In genomic region chrX:44789761-44790411, GRCm38 (mm10) we compare ENCODE assay signal across 9 mouse cellular contexts. TPM values are rescaled to one million over a fixed set of nuclear protein-coding genes. Genes with fewer than 3 reads are reported as not detected.
DNase-seq lines count a peak whose midpoint lies in the region; ATAC-seq and TF ChIP-seq lines count a peak whose summit lies in the region.
"Had no signal": no experiment of that assay in that cellular context is flagged by ENCODE, and none has a peak within 500 bp of the region (broad histone marks: within the 10 kb centered on the region; RNA-seq: fewer than 3 reads in every experiment).

TSS of gene Dcaf12l1 (minus strand) at chrX:44790197.

- peak within 1 kb of the TSS; percentile 44 for H3K4me3 ChIP-seq in forebrain, embryonic 14.5 days (ENCODE audit: low read depth, low read length)
- peak within 1 kb of the TSS; percentile 64 for H3K4me3 ChIP-seq in layer of hippocampus, adult 2 months
- H3K4me3 ChIP-seq in liver, embryonic 16.5 days (ENCODE audit: low read depth, low read length) = peak within 1 kb of the TSS; percentile 45

- H3K4me2 ChIP-seq in forebrain, embryonic 14.5 days (ENCODE audit: low read length) = peak within 1 kb of the TSS; percentile 56
- peak within 1 kb of the TSS; percentile 56 for H3K4me2 ChIP-seq in liver, embryonic 16.5 days (ENCODE audit: low read depth, low read length)

- no peak within 1 kb of the TSS for H3K27ac ChIP-seq in forebrain, embryonic 14.5 days (ENCODE audit: low read depth, low read length)
- H3K27ac ChIP-seq in layer of hippocampus, adult 2 months = peak within 1 kb of the TSS; percentile 84
- H3K27ac ChIP-seq in liver, embryonic 16.5 days (ENCODE audit: low read length) = no peak within 1 kb of the TSS

- 29% methylated on average over 47 of the region's 47 CpGs for WGBS in forebrain, embryonic 14.5 days
- WGBS in liver, embryonic 16.5 days (ENCODE audit: insufficient replicate concordance) = 17% methylated on average over 47 of the region's 47 CpGs

- H3K9me3 ChIP-seq in forebrain, embryonic 14.5 days (replicated peaks; ENCODE audit: control insufficient read depth, low read length) = no peaks in the 10 kb centered on the region
- H3K9me3 ChIP-seq in liver, embryonic 16.5 days (replicated peaks; ENCODE audit: control insufficient read depth, low read length) = no peaks in the 10 kb centered on the region

- peak; percentile 12 for DNase-seq in CD4-positive helper T cell, adult 2 months (ENCODE audit: low read depth, low spot score)
- peak; percentile 59 for DNase-seq in forebrain, embryonic 14.5 days (ENCODE audit: low spot score)
- DNase-seq in heart, postnatal 36 days = peak; percentile 1 to 6
- peak; percentile 34 to 55 for DNase-seq in layer of hippocampus, adult 2 months (ENCODE audit: low spot score in 2 of 2)
- peak; percentile 57 for DNase-seq in ovary, adult 18-20 months (ENCODE audit: low spot score)
- peak; percentile 50 to 56 for DNase-seq in urinary bladder, adult 18-20 months (ENCODE audit: low spot score in 2 of 2)

- TF ChIP-seq CTCF in layer of hippocampus, adult 2 months (conservative IDR thresholded peaks at IDR 0.05) = peak; percentile 71

- no peaks in the 10 kb centered on the region for H3K27me3 ChIP-seq in forebrain, embryonic 14.5 days (replicated peaks; ENCODE audit: control insufficient read depth, insufficient read depth, low read length)
- no peaks in the 10 kb centered on the region for H3K27me3 ChIP-seq in liver, embryonic 16.5 days (ENCODE audit: control insufficient read depth, insufficient read depth, low read depth, low read length)

- H3K36me3 ChIP-seq in forebrain, embryonic 14.5 days (ENCODE audit: control insufficient read depth, insufficient read depth, low read length) = no peaks in the 10 kb centered on the region
- no peaks in the 10 kb centered on the region for H3K36me3 ChIP-seq in liver, embryonic 16.5 days (ENCODE audit: control insufficient read depth, insufficient read depth)

- peak within 1 kb of the TSS; percentile 71 for H3K9ac ChIP-seq in forebrain, embryonic 14.5 days (ENCODE audit: low read length)
- H3K9ac ChIP-seq in liver, embryonic 16.5 days (ENCODE audit: low read depth, low read length) = no peak within 1 kb of the TSS

- H3K4me1 ChIP-seq in forebrain, embryonic 14.5 days (ENCODE audit: control insufficient read depth, insufficient read depth, low read length) = no peaks in the 10 kb centered on the region
- no peaks in the 10 kb centered on the region for H3K4me1 ChIP-seq in liver, embryonic 16.5 days (ENCODE audit: control insufficient read depth, low read depth, low read length)

- intact Hi-C loops in heart, postnatal 36 days (cut with DNase I) = no loop called here

- peak; percentile 91 for ATAC-seq in cerebellum, adult (ENCODE audit: insufficient number of reproducible peaks, low FRiP score, low TSS enrichment)
- ATAC-seq in forebrain, embryonic 14.5 days = peak; percentile 92
- ATAC-seq in liver, embryonic 16.5 days (ENCODE audit: low read depth) = peak; percentile 69

RNA-seq across cellular contexts. Expression of gene Dcaf12l1, which starts in this region (rescaled TPM):
- 7.7 and 9.7 TPM in 2 replicates for polyA plus RNA-seq in forebrain, embryonic 14.5 days (2014; fragmentation: Nextera tagmentation; extraction: Ambion mirVana)
- total RNA-seq in heart, postnatal 36 days (2021) = 1 to 10 TPM; 1.6 to 2.3 TPM
- 10 to 100 TPM; 39.5 to 44.3 TPM for total RNA-seq in layer of hippocampus, adult 2 months (2021)
- 0.61 and 0.83 TPM in 2 replicates for polyA plus RNA-seq in liver, embryonic 16.5 days (2015; fragmentation: Nextera tagmentation; extraction: Ambion mirVana)
- total RNA-seq: neutrophil, adult 5-6 weeks had no signal

Comparison
In these comparisons a context has a peak if more than half of its experiments do, and no peak if none do; other contexts are left out.
1. RNA of gene Dcaf12l1 (total RNA-seq): 39.5 to 44.3 TPM in layer of hippocampus, adult 2 months; 1.6 to 2.3 TPM in heart, postnatal 36 days; every median in the first group is over 10 times any median in the second.
2. Peak in ATAC-seq, H3K4me3 ChIP-seq and H3K4me2 ChIP-seq in liver, embryonic 16.5 days; RNA of the gene not detected or under 1 TPM.
3. DNase-seq: peak in every context shown above with its lines; median percentile 59 in forebrain, embryonic 14.5 days; 57 in ovary, adult 18-20 months; 53 in urinary bladder, adult 18-20 months; 44 in layer of hippocampus, adult 2 months; 12 in CD4-positive helper T cell, adult 2 months; 4 in heart, postnatal 36 days.
4. Peak in every context shown above with its lines, with median percentiles within 50 percentile points of each other: ATAC-seq and H3K4me3 ChIP-seq.